Mouse (Mus musculus) embryonic facial prominence, embryonic 11.5 days (tissue): Measurements from ENCODE around the gene Gfap. TPM values are rescaled to one million over a fixed set of nuclear protein-coding genes. Genes with fewer than 3 reads are reported as not detected.

Experiments used
- ATAC-seq: fragments of 200-750 bp; cut with Nextera tagmentation; replicated peaks from 2 replicates; pipeline ENCODE4 v1.8.0; 2017; ENCODE audit warnings: low read depth; ENCODE audit not compliant: insufficient number of reproducible peaks, low FRiP score, low TSS enrichment
- DNase-seq: peaks from one replicate; pipeline ENCODE4 v3.0.0-alpha.2; 2015; ENCODE audit warnings: low spot score
- H3K27ac ChIP-seq: fragments of 300-500 bp; sonication (generic); replicated peaks from 2 replicates; pipeline ENCODE4 v1.5.1; 2014; ENCODE audit warnings: mild to moderate bottlenecking, low read depth, low read length, control low read depth
- H3K27me3 ChIP-seq: fragments of 300-500 bp; sonication (generic); 2 replicates; pipeline ENCODE4 v1.6.1; 2014; ENCODE audit warnings: mild to moderate bottlenecking, low read length, moderate library complexity, mixed read lengths; ENCODE audit not compliant: control insufficient read depth, insufficient read depth
- H3K36me3 ChIP-seq: fragments of 300-500 bp; sonication (generic); replicated peaks from 2 replicates; pipeline ENCODE4 v1.6.1; 2014; ENCODE audit warnings: low read depth, mild to moderate bottlenecking, low read length, moderate library complexity, mixed read lengths; ENCODE audit not compliant: control insufficient read depth, insufficient read depth
- H3K4me1 ChIP-seq: fragments of 300-500 bp; sonication (generic); 2 replicates; pipeline ENCODE4 v1.6.1; 2014; ENCODE audit warnings: low read length, mixed read lengths; ENCODE audit not compliant: control insufficient read depth, insufficient read depth
- H3K4me2 ChIP-seq: fragments of 300-500 bp; sonication (generic); 2 replicates; pipeline ENCODE4 v1.6.1; 2014; ENCODE audit warnings: low read depth, mild to moderate bottlenecking, control low read depth, low read length, moderate library complexity
- H3K4me3 ChIP-seq: fragments of 300-500 bp; sonication (generic); 2 replicates; pipeline ENCODE4 v1.5.1; 2014; ENCODE audit warnings: low read depth, low read length, control low read depth
- H3K9ac ChIP-seq: fragments of 300-500 bp; sonication (generic); replicated peaks from 2 replicates; pipeline ENCODE4 v1.6.1; 2014; ENCODE audit warnings: mild to moderate bottlenecking, control low read depth, low read length
- H3K9me3 ChIP-seq: fragments of 300-500 bp; sonication (generic); replicated peaks from 2 replicates; pipeline ENCODE4 v1.6.1; 2016; ENCODE audit warnings: mild to moderate bottlenecking, low read length, inconsistent platforms, mixed read lengths; ENCODE audit not compliant: control insufficient read depth
- whole genome bisulfite sequencing: fragments of 180-500 bp; shearing (Covaris S2); extraction: QIAGEN DNeasy Blood & Tissue Kit; methylation state at CpG from one replicate; pipeline ENCODE4 v1.1.7; 2014; 5-methylcytosine and 5-hydroxymethylcytosine counted together
- polyA plus RNA-seq: library from polyadenylated mRNA; unstranded; fragments of >200 nt; fragmentation: Nextera tagmentation; extraction: Ambion mirVana; gene quantifications from 2 replicates; pipeline ENCODE4 v1.2.1, GENCODE M21; 2014

Gfap gene
- polyA plus RNA-seq, 1 experiment from 2014 or later: 0.25 TPM

GRCm38 (mm10) chr11:102937529-102938182 is 36.9 kb upstream of the Gfap start:
- ATAC-seq: peak; percentile 52; the same call in 1 of the 2 replicates
- Histone ChIP-seq H3K4me2 (no peak overlapping the region), H3K36me3 (no peaks in the 10 kb centered on the region), H3K27me3 (peaks cover 2% of the 10 kb centered on the region), H3K9me3 (no peaks in the 10 kb centered on the region), H3K27ac (no peak overlapping the region), H3K4me3 (no peak overlapping the region), H3K4me1 (no peaks in the 10 kb centered on the region), H3K9ac (no peak overlapping the region)
- no peak for DNase-seq
- whole genome bisulfite sequencing: 70% methylated on average over 3 of the region's 3 CpGs

GRCm38 (mm10) chr11:102936272-102936671 is 35.6 kb upstream of the Gfap start:
- Histone ChIP-seq H3K27ac (no peak overlapping the region), H3K4me3 (no peak overlapping the region), H3K4me2 (no peak overlapping the region), H3K9ac (no peak overlapping the region), H3K36me3 (no peaks in the 10 kb centered on the region), H3K9me3 (no peaks in the 10 kb centered on the region), H3K4me1 (no peaks in the 10 kb centered on the region), H3K27me3 (no peaks in the 10 kb centered on the region; the same call in 1 of the 2 replicates)
- DNase-seq: no peak
- 0 out of 2 replicates have a peak, but pooled peaks have one; percentile 39 for ATAC-seq
- WGBS: 34% methylated on average over 4 of the region's 4 CpGs

- Histone ChIP-seq H3K27me3 (no peaks in the 10 kb centered on the region), H3K36me3 (no peaks in the 10 kb centered on the region), H3K4me1 (no peaks in the 10 kb centered on the region), H3K4me3 (no peak overlapping the region), H3K27ac (no peak overlapping the region), H3K4me2 (no peak overlapping the region), H3K9me3 (no peaks in the 10 kb centered on the region), H3K9ac (no peak overlapping the region)
- DNase-seq: no peak
- 92% methylated on average over 10 of the region's 10 CpGs for WGBS
- ATAC-seq: no peak
Measured at GRCm38 (mm10) chr11:102930672-102931071, 30.0 kb upstream of the Gfap start.

- Histone ChIP-seq H3K9ac (peak overlapping the region; percentile 66), H3K27ac (peak overlapping the region; percentile 87), H3K4me1 (no peaks in the 10 kb centered on the region), H3K4me3 (peak overlapping the region; percentile 81), H3K4me2 (peak overlapping the region; percentile 44), H3K36me3 (no peaks in the 10 kb centered on the region), H3K27me3 (no peaks in the 10 kb centered on the region), H3K9me3 (no peaks in the 10 kb centered on the region)
- 2% methylated on average over 10 of the region's 10 CpGs for WGBS
- DNase-seq: peak; percentile 74
- ATAC-seq: 0 out of 2 replicates have a peak, but pooled peaks have one; percentile 21
Measured at GRCm38 (mm10) chr11:102925351-102925717, 24.6 kb upstream of the Gfap start.

- no peaks in the 10 kb centered on the region for H3K4me1 ChIP-seq
- peak; percentile 99 for DNase-seq
- peak within 1 kb of the TSS; percentile 84 for H3K9ac ChIP-seq
- no peaks in the 10 kb centered on the region for H3K9me3 ChIP-seq
- no peaks in the 10 kb centered on the region for H3K27me3 ChIP-seq
- peak; percentile 88 for ATAC-seq
- H3K4me3 ChIP-seq: peak within 1 kb of the TSS; percentile 81
- under 1% methylated on average over 62 of the region's 62 CpGs for WGBS
- H3K27ac ChIP-seq: peak within 1 kb of the TSS; percentile 87
- peak within 1 kb of the TSS; percentile 59 for H3K4me2 ChIP-seq
- H3K36me3 ChIP-seq: no peaks in the 10 kb centered on the region
Measured at GRCm38 (mm10) chr11:102924557-102925350, 24.0 kb upstream of the Gfap start, which contains the start of gene Kif18b. Kif18b (minus strand) TSS chr11:102925124.

GRCm38 (mm10) chr11:102921491-102921890 is 20.8 kb upstream of the Gfap start:
- ATAC-seq (no peak), DNase-seq (no peak)
- no peaks in the 10 kb centered on the region for H3K27me3 ChIP-seq
- no peak overlapping the region for H3K9ac ChIP-seq
- H3K4me3 ChIP-seq: no peak overlapping the region
- H3K4me2 ChIP-seq: no peak overlapping the region
- H3K9me3 ChIP-seq: no peaks in the 10 kb centered on the region
- 88% methylated on average over 6 of the region's 6 CpGs for WGBS
- H3K27ac ChIP-seq: no peak overlapping the region
- no peaks in the 10 kb centered on the region for H3K36me3 ChIP-seq
- H3K4me1 ChIP-seq: no peaks in the 10 kb centered on the region

GRCm38 (mm10) chr11:102918077-102918476 is 17.4 kb upstream of the Gfap start:
- H3K4me1 ChIP-seq: no peaks in the 10 kb centered on the region
- ATAC-seq (no peak), DNase-seq (no peak)
- no peak overlapping the region for H3K4me2 ChIP-seq
- H3K27me3 ChIP-seq: no peaks in the 10 kb centered on the region
- H3K4me3 ChIP-seq: no peak overlapping the region
- no peak overlapping the region for H3K9ac ChIP-seq
- H3K36me3 ChIP-seq: peaks cover 17% of the 10 kb centered on the region
- WGBS: 75% methylated on average over 4 of the region's 4 CpGs
- H3K27ac ChIP-seq: no peak overlapping the region
- no peaks in the 10 kb centered on the region for H3K9me3 ChIP-seq

GRCm38 (mm10) chr11:102915380-102915779 is 14.7 kb upstream of the Gfap start:
- no peaks in the 10 kb centered on the region for H3K27me3 ChIP-seq
- H3K9ac ChIP-seq: no peak overlapping the region
- no peak for DNase-seq
- no peaks in the 10 kb centered on the region for H3K4me1 ChIP-seq
- no peak overlapping the region for H3K4me2 ChIP-seq
- H3K4me3 ChIP-seq: no peak overlapping the region
- no peak overlapping the region for H3K27ac ChIP-seq
- peaks cover 20% of the 10 kb centered on the region for H3K36me3 ChIP-seq
- WGBS: 85% methylated on average over 9 of the region's 9 CpGs
- no peak for ATAC-seq
- H3K9me3 ChIP-seq: no peaks in the 10 kb centered on the region
